Mouse (Mus musculus) megakaryocyte, embryonic 14.5 days (primary cell): ENCODE data around the gene Prss46. TPM values are rescaled to one million over a fixed set of nuclear protein-coding genes. Genes with fewer than 3 reads are reported as not detected.
"Not testable (repeated sequence)": the region's sequence is repeated elsewhere in the genome, so short reads cannot be mapped to it uniquely, and the experiment has no call there.

Source experiments
- H3K27me3 ChIP-seq: replicated peaks from 2 replicates; pipeline ENCODE3; 2012; ENCODE audit warnings: inconsistent platforms
- H3K36me3 ChIP-seq: replicated peaks from 2 replicates; pipeline ENCODE3; 2012; ENCODE audit warnings: low read length, inconsistent platforms, mixed read lengths
- H3K4me1 ChIP-seq: 2 replicates; pipeline ENCODE4 v1.6.1; 2012; ENCODE audit warnings: inconsistent platforms
- H3K4me3 ChIP-seq: replicated peaks from 2 replicates; pipeline ENCODE3; 2012; ENCODE audit warnings: moderate library complexity, mild to moderate bottlenecking, inconsistent platforms
- H3K9me3 ChIP-seq: 2 replicates; pipeline ENCODE4 v1.6.1; 2012; ENCODE audit warnings: inconsistent platforms
- FLI1 ChIP-seq: IDR thresholded peaks from 2 replicates; pipeline ENCODE4 v1.6.1; 2012; ENCODE audit warnings: low read length, inconsistent platforms, mixed read lengths
- GATA1 ChIP-seq: IDR thresholded peaks from 3 replicates; pipeline ENCODE4 v1.6.1; 2012; ENCODE audit warnings: mixed read lengths, low read length, inconsistent platforms, borderline replicate concordance
- polyA plus RNA-seq: library from polyadenylated mRNA; stranded (reverse); fragments of >175 nt; gene quantifications from 2 replicates; pipeline ENCODE4 v1.2.3, GENCODE M21; 2012; ENCODE audit warnings: low replicate concordance; ENCODE audit not compliant: insufficient read depth

Prss46 gene
- not detected in 2 replicates for polyA plus RNA-seq

- TF ChIP-seq GATA1 = no peak
- no peak for TF ChIP-seq FLI1
- Histone ChIP-seq H3K36me3 (no peaks in the 10 kb centered on the region), H3K4me1 (peaks cover 15% of the 10 kb centered on the region)
Measured at GRCm38 (mm10) chr9:110844206-110844605, at the start of gene Prss46. TSS of gene Prss46 (plus strand) at chr9:110844506.

GRCm38 (mm10) chr9:110797013-110797412 is 47.3 kb upstream of the Prss46 start:
- peaks cover 37% of the 10 kb centered on the region for H3K27me3 ChIP-seq
- TF ChIP-seq GATA1 (no peak), FLI1 (no peak)
- H3K4me1 ChIP-seq = no peaks in the 10 kb centered on the region
- no peaks in the 10 kb centered on the region for H3K36me3 ChIP-seq
- no peaks in the 10 kb centered on the region for H3K9me3 ChIP-seq
- H3K4me3 ChIP-seq = no peak overlapping the region

More at GRCm38 (mm10) chr9:110844206-110844605, at the start of gene Prss46:
- Histone ChIP-seq H3K9me3 (peaks cover 20% of the 10 kb centered on the region), H3K4me3 (no peak within 1 kb of the TSS), H3K27me3 (peaks cover 35% of the 10 kb centered on the region)

- no peaks in the 10 kb centered on the region for H3K9me3 ChIP-seq
- no peaks in the 10 kb centered on the region for H3K4me1 ChIP-seq
- H3K36me3 ChIP-seq = no peaks in the 10 kb centered on the region
- TF ChIP-seq GATA1 (no peak), FLI1 (no peak)
- H3K27me3 ChIP-seq = peaks cover 37% of the 10 kb centered on the region
- no peak within 1 kb of the TSS for H3K4me3 ChIP-seq
Measured at GRCm38 (mm10) chr9:110797866-110798265, 46.4 kb upstream of the Prss46 start, which contains the start of gene Prss42. TSS of gene Prss42 (plus strand) at chr9:110798166.

GRCm38 (mm10) chr9:110800834-110801479 is 43.3 kb upstream of the Prss46 start:
- Histone ChIP-seq H3K36me3 (no peaks in the 10 kb centered on the region), H3K27me3 (peaks cover 38% of the 10 kb centered on the region), H3K4me1 (peaks cover 4% of the 10 kb centered on the region; the same call in 1 of the 2 replicates), H3K4me3 (no peak overlapping the region), H3K9me3 (peaks cover 10% of the 10 kb centered on the region)
- TF ChIP-seq GATA1 = no peak
- no peak for TF ChIP-seq FLI1

GRCm38 (mm10) chr9:110803294-110803693 is 41.0 kb upstream of the Prss46 start:
- peaks cover 4% of the 10 kb centered on the region; the same call in 1 of the 2 replicates for H3K4me1 ChIP-seq
- peaks cover 34% of the 10 kb centered on the region for H3K27me3 ChIP-seq
- H3K9me3 ChIP-seq = peaks cover 11% of the 10 kb centered on the region
- no peak for TF ChIP-seq FLI1
- no peak for TF ChIP-seq GATA1
- H3K4me3 ChIP-seq = no peak overlapping the region
- H3K36me3 ChIP-seq = no peaks in the 10 kb centered on the region

- peaks cover 4% of the 10 kb centered on the region; the same call in 1 of the 2 replicates for H3K4me1 ChIP-seq
- no peaks in the 10 kb centered on the region for H3K36me3 ChIP-seq
- no peak overlapping the region for H3K4me3 ChIP-seq
- H3K27me3 ChIP-seq = peaks cover 27% of the 10 kb centered on the region
- peaks cover 13% of the 10 kb centered on the region for H3K9me3 ChIP-seq
- no peak for TF ChIP-seq FLI1
- no peak for TF ChIP-seq GATA1
Measured at GRCm38 (mm10) chr9:110810051-110810450, 34.3 kb upstream of the Prss46 start.

- Histone ChIP-seq H3K27me3 (peaks cover 51% of the 10 kb centered on the region), H3K36me3 (no peaks in the 10 kb centered on the region), H3K4me3 (peak within 1 kb of the TSS; percentile 72), H3K4me1 (peaks cover 4% of the 10 kb centered on the region; the same call in 1 of the 2 replicates), H3K9me3 (peaks cover 3% of the 10 kb centered on the region; the same call in 1 of the 2 replicates)
- no peak for TF ChIP-seq FLI1
- no peak for TF ChIP-seq GATA1
Measured at GRCm38 (mm10) chr9:110813789-110814188, 30.5 kb upstream of the Prss46 start, which contains the start of gene Prss44. TSS of gene Prss44 (plus strand) at chr9:110813994.

GRCm38 (mm10) chr9:110820546-110820945 is 23.8 kb upstream of the Prss46 start:
- H3K4me3 ChIP-seq, H3K9me3 ChIP-seq, H3K4me1 ChIP-seq, H3K36me3 ChIP-seq: not testable (repeated sequence)
- H3K27me3 ChIP-seq = peaks cover 74% of the 10 kb centered on the region

- peaks cover 67% of the 10 kb centered on the region for H3K27me3 ChIP-seq
- TF ChIP-seq FLI1 (no peak), GATA1 (no peak)
- no peak overlapping the region for H3K4me3 ChIP-seq
- H3K9me3 ChIP-seq = peaks cover 4% of the 10 kb centered on the region
- peaks cover 13% of the 10 kb centered on the region for H3K4me1 ChIP-seq
- no peaks in the 10 kb centered on the region for H3K36me3 ChIP-seq
Measured at GRCm38 (mm10) chr9:110821436-110821835, 22.9 kb upstream of the Prss46 start.

- Histone ChIP-seq H3K4me3 (no peak overlapping the region), H3K36me3 (no peaks in the 10 kb centered on the region), H3K9me3 (peaks cover 4% of the 10 kb centered on the region), H3K27me3 (peaks cover 70% of the 10 kb centered on the region), H3K4me1 (peaks cover 13% of the 10 kb centered on the region)
- no peak for TF ChIP-seq FLI1
- TF ChIP-seq GATA1 = no peak
Measured at GRCm38 (mm10) chr9:110825426-110825825, 18.9 kb upstream of the Prss46 start.
